Mouse (Mus musculus) intestine, embryonic 16.5 days (tissue): Measurements from ENCODE around the gene Trpm7. TPM values are rescaled to one million over a fixed set of nuclear protein-coding genes. Genes with fewer than 3 reads are reported as not detected.

Experiments used
- ATAC-seq: fragments of 200-750 bp; cut with Nextera tagmentation; 2 replicates; pipeline ENCODE4 v1.8.0; 2017; ENCODE audit warnings: moderate TSS enrichment, moderate library complexity
- H3K27ac ChIP-seq: fragments of 300-500 bp; sonication (generic); 2 replicates; pipeline ENCODE4 v1.5.1; 2014; ENCODE audit warnings: mild to moderate bottlenecking, low read length
- H3K27me3 ChIP-seq: fragments of 300-500 bp; sonication (generic); replicated peaks from 2 replicates; pipeline ENCODE4 v1.6.1; 2014; ENCODE audit warnings: low read length, control low read depth, mixed read lengths; ENCODE audit not compliant: control insufficient read depth, insufficient read depth
- H3K36me3 ChIP-seq: fragments of 300-500 bp; sonication (generic); 2 replicates; pipeline ENCODE4 v1.6.1; 2014; ENCODE audit warnings: low read length, control low read depth; ENCODE audit not compliant: control insufficient read depth, insufficient read depth
- H3K4me1 ChIP-seq: fragments of 300-500 bp; sonication (generic); 2 replicates; pipeline ENCODE4 v1.6.1; 2014; ENCODE audit warnings: low read length, control low read depth, mixed read lengths; ENCODE audit not compliant: control insufficient read depth, insufficient read depth
- H3K4me2 ChIP-seq: fragments of 300-500 bp; sonication (generic); 2 replicates; pipeline ENCODE4 v1.6.1; 2014; ENCODE audit warnings: low read depth, low read length, control low read depth
- H3K4me3 ChIP-seq: fragments of 300-500 bp; sonication (generic); 2 replicates; pipeline ENCODE4 v1.5.1; 2014; ENCODE audit warnings: mild to moderate bottlenecking, low read length
- H3K9ac ChIP-seq: fragments of 300-500 bp; sonication (generic); 2 replicates; pipeline ENCODE4 v1.6.1; 2014; ENCODE audit warnings: low read depth, low read length
- H3K9me3 ChIP-seq: fragments of 300-500 bp; sonication (generic); 2 replicates; pipeline ENCODE4 v1.6.1; 2016; ENCODE audit warnings: low read length, control low read depth; ENCODE audit not compliant: control insufficient read depth
- WGBS: fragments of 180-500 bp; shearing (Covaris S2); extraction: QIAGEN DNeasy Blood & Tissue Kit; methylation state at CpG from one replicate; pipeline ENCODE4 v1.1.7; 2014; 5-methylcytosine and 5-hydroxymethylcytosine counted together
- polyA plus RNA-seq: library from polyadenylated mRNA; unstranded; fragments of >200 nt; fragmentation: Nextera tagmentation; extraction: Ambion mirVana; gene quantifications from 2 replicates; pipeline ENCODE4 v1.2.1, GENCODE M21; 2015

Trpm7 gene
- polyA plus RNA-seq, 1 experiment from 2014 or later = 37.8 TPM

GRCm38 (mm10) chr2:126792611-126793010, 83.4 kb downstream of the Trpm7 start:
- no peak overlapping the region for H3K4me2 ChIP-seq
- no peak for ATAC-seq
- H3K36me3 ChIP-seq = 0 out of 2 replicates have a peak, but pooled peaks cover 12% of the 10 kb centered on the region
- no peaks in the 10 kb centered on the region for H3K27me3 ChIP-seq
- no peak overlapping the region for H3K27ac ChIP-seq
- peaks cover 7% of the 10 kb centered on the region for H3K4me1 ChIP-seq
- no peaks in the 10 kb centered on the region for H3K9me3 ChIP-seq
- no peak overlapping the region for H3K9ac ChIP-seq
- no peak overlapping the region for H3K4me3 ChIP-seq
- 76% methylated on average over 5 of the region's 5 CpGs for WGBS

- peak; percentile 62 for ATAC-seq
- Histone ChIP-seq H3K9me3 (no peaks in the 10 kb centered on the region), H3K27me3 (no peaks in the 10 kb centered on the region), H3K4me2 (no peak overlapping the region), H3K27ac (peak overlapping the region; percentile 26), H3K36me3 (0 out of 2 replicates have a peak, but pooled peaks cover 8% of the 10 kb centered on the region), H3K4me1 (peaks cover 11% of the 10 kb centered on the region), H3K9ac (no peak overlapping the region), H3K4me3 (no peak overlapping the region)
- WGBS = 39% methylated on average over 9 of the region's 9 CpGs
Measured at GRCm38 (mm10) chr2:126787721-126788342, 88.2 kb downstream of the Trpm7 start.

- 64% methylated on average over 4 of the region's 4 CpGs for WGBS
- peaks cover 11% of the 10 kb centered on the region for H3K4me1 ChIP-seq
- H3K27me3 ChIP-seq = no peaks in the 10 kb centered on the region
- H3K36me3 ChIP-seq = no peaks in the 10 kb centered on the region
- H3K9me3 ChIP-seq = no peaks in the 10 kb centered on the region
- no peak within 1 kb of the TSS for H3K4me3 ChIP-seq
- H3K4me2 ChIP-seq = no peak within 1 kb of the TSS
- ATAC-seq = no peak
- H3K27ac ChIP-seq = no peak within 1 kb of the TSS
- no peak within 1 kb of the TSS for H3K9ac ChIP-seq
Measured at GRCm38 (mm10) chr2:126783370-126783769, 92.7 kb downstream of the Trpm7 start, which contains the start of gene Usp50. Usp50 (minus strand) TSS chr2:126783470.

- Histone ChIP-seq H3K27me3 (no peaks in the 10 kb centered on the region), H3K36me3 (no peaks in the 10 kb centered on the region), H3K9ac (no peak overlapping the region), H3K4me3 (no peak overlapping the region), H3K9me3 (no peaks in the 10 kb centered on the region), H3K27ac (no peak overlapping the region), H3K4me1 (peaks cover 2% of the 10 kb centered on the region), H3K4me2 (no peak overlapping the region)
- 66% methylated on average over 3 of the region's 3 CpGs for WGBS
- 0 out of 2 replicates have a peak, but pooled peaks have one; percentile 37 for ATAC-seq
Measured at GRCm38 (mm10) chr2:126782433-126782832, 93.6 kb downstream of the Trpm7 start.

GRCm38 (mm10) chr2:126781478-126781877, 94.6 kb downstream of the Trpm7 start:
- no peaks in the 10 kb centered on the region for H3K4me1 ChIP-seq
- H3K36me3 ChIP-seq = no peaks in the 10 kb centered on the region
- H3K27me3 ChIP-seq = no peaks in the 10 kb centered on the region
- H3K9ac ChIP-seq = no peak overlapping the region
- no peak overlapping the region for H3K4me3 ChIP-seq
- no peak for ATAC-seq
- H3K9me3 ChIP-seq = no peaks in the 10 kb centered on the region
- no peak overlapping the region for H3K4me2 ChIP-seq
- no peak overlapping the region for H3K27ac ChIP-seq
- 87% methylated on average over 1 of the region's 1 CpGs for WGBS

- Histone ChIP-seq H3K27ac (no peak overlapping the region), H3K4me2 (no peak overlapping the region), H3K36me3 (no peaks in the 10 kb centered on the region), H3K9ac (no peak overlapping the region), H3K27me3 (no peaks in the 10 kb centered on the region), H3K4me3 (no peak overlapping the region), H3K9me3 (no peaks in the 10 kb centered on the region), H3K4me1 (no peaks in the 10 kb centered on the region)
- WGBS = 94% methylated on average over 10 of the region's 10 CpGs
- ATAC-seq = no peak
Measured at GRCm38 (mm10) chr2:126780286-126780685, 95.7 kb downstream of the Trpm7 start.

- WGBS = 85% methylated on average over 4 of the region's 4 CpGs
- H3K9ac ChIP-seq = no peak overlapping the region
- H3K4me2 ChIP-seq = no peak overlapping the region
- no peaks in the 10 kb centered on the region for H3K27me3 ChIP-seq
- H3K9me3 ChIP-seq = no peaks in the 10 kb centered on the region
- H3K27ac ChIP-seq = no peak overlapping the region
- H3K4me3 ChIP-seq = no peak overlapping the region
- H3K36me3 ChIP-seq = no peaks in the 10 kb centered on the region
- no peak for ATAC-seq
- H3K4me1 ChIP-seq = no peaks in the 10 kb centered on the region
Measured at GRCm38 (mm10) chr2:126778806-126779205, 97.2 kb downstream of the Trpm7 start.

- Histone ChIP-seq H3K36me3 (no peaks in the 10 kb centered on the region), H3K4me3 (no peak overlapping the region), H3K9ac (no peak overlapping the region), H3K4me2 (no peak overlapping the region), H3K4me1 (no peaks in the 10 kb centered on the region), H3K9me3 (no peaks in the 10 kb centered on the region), H3K27ac (no peak overlapping the region), H3K27me3 (no peaks in the 10 kb centered on the region)
- 48% methylated on average over 1 of the region's 1 CpGs for WGBS
- ATAC-seq = no peak
Measured at GRCm38 (mm10) chr2:126776416-126776815, 99.6 kb downstream of the Trpm7 start.

- no peak for ATAC-seq
- no peak overlapping the region for H3K4me3 ChIP-seq
- H3K27me3 ChIP-seq = no peaks in the 10 kb centered on the region
- H3K36me3 ChIP-seq = no peaks in the 10 kb centered on the region
- no peaks in the 10 kb centered on the region for H3K9me3 ChIP-seq
- H3K27ac ChIP-seq = no peak overlapping the region
- no peak overlapping the region for H3K9ac ChIP-seq
- no peaks in the 10 kb centered on the region for H3K4me1 ChIP-seq
- H3K4me2 ChIP-seq = no peak overlapping the region
- WGBS = 58% methylated on average over 4 of the region's 4 CpGs
Measured at GRCm38 (mm10) chr2:126775951-126776350, 100.1 kb downstream of the Trpm7 start.

- Histone ChIP-seq H3K9me3 (no peaks in the 10 kb centered on the region), H3K36me3 (no peaks in the 10 kb centered on the region), H3K4me1 (no peaks in the 10 kb centered on the region), H3K9ac (no peak overlapping the region), H3K4me3 (no peak overlapping the region), H3K4me2 (no peak overlapping the region), H3K27me3 (no peaks in the 10 kb centered on the region), H3K27ac (no peak overlapping the region)
- no peak for ATAC-seq
- 91% methylated on average over 5 of the region's 5 CpGs for WGBS
Measured at GRCm38 (mm10) chr2:126772217-126772616, 103.8 kb downstream of the Trpm7 start.
